Mouse (Mus musculus) C2C12 (cell line): ENCODE results near the gene Rhod.

Source experiments
- CTCF ChIP-seq: IDR thresholded peaks from one replicate; pipeline ENCODE4 v1.5.1; 2011; ENCODE audit not compliant: control insufficient read depth, insufficient read depth, insufficient read length
- MAX ChIP-seq: IDR thresholded peaks from one replicate; pipeline ENCODE4 v1.6.1; 2011; ENCODE audit warnings: mild to moderate bottlenecking, control low read depth
- MYOG ChIP-seq: IDR thresholded peaks from one replicate; pipeline ENCODE4 v1.6.1; 2011; ENCODE audit not compliant: control insufficient read depth, insufficient read length; ENCODE audit errors: extremely low read depth

- TF ChIP-seq CTCF (no peak), MAX (peak; percentile 25), MYOG (no peak)
Measured at GRCm38 (mm10) chr19:4396998-4397797, 42.0 kb downstream of the Rhod start.
